Mouse (Mus musculus) embryo, embryonic 11 days (tissue): ENCODE results near the gene Tpbpb.
"Not testable (repeated sequence)": the region's sequence is repeated elsewhere in the genome, so short reads cannot be mapped to it uniquely, and the experiment has no call there.

Experiments used
- DNase-seq: peaks from one replicate; pipeline ENCODE4 v3.0.0-alpha.2; 2015

Gene Tpbpb

DNA sequence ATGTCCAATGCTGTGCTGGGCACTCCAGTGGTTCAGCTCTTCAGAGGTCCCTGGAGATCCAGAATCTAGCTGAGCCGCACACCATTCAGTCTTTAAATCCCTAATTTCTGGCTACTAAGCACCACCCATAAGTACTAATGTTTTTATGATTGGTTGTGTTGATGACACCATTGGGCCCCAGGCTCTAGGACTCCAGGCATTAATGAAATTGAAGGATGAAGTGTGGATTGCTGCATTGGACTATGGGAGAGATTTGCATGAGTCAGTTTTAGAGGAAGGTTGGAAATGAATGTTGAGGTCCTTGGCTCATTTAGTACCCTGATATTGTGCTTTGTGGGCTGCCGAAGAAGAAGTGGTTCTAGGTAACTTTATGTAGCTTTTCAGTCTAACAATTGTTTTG, at the start of gene Tpbpb:
Gene Tpbpb (minus strand): TSS at position 101 of the 400 bp plus-strand sequence.
- DNase-seq: not testable (repeated sequence)

DNA sequence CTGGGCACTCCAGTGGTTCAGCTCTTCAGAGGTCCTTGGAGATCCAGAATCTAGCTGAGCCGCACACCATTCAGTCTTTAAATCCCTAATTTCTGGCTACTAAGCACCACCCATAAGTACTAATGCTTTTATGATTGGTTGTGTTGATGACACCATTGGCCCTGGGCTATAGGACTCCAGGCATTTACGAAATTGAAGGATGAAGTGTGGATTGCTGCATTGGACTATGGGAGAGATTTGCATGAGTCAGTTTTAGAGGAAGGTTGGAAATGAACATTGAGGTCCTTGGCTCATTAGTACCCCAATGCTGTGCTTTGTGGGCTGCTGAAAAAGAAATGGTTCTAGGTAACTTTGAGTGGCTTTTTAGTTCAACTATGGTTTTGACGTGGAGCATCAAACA, 37.2 kb upstream of the Tpbpb start, which contains the start of gene Tpbpa:
Gene Tpbpa (minus strand): TSS at position 101 of the 400 bp plus-strand sequence.
- DNase-seq: not testable (repeated sequence)

DNA sequence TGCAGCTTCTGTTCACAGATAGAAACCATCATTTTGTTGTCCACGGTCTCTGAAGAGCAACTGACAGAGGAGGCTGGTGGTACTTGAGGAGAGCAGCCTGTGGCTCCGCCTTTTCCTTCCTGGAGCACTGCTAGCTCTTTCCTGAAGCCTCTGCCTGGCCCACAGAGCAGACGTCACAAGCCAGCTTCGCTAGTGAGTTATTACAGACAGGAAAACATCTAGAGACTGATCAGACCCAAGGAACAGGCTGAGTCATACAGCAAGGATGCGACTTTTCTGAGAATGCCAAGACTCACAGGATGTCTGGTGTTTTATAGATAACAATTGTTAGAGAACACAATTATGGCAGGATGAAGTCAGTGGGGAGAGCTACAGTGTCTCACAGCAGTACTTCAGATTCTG, 31.8 kb upstream of the Tpbpb start, which contains the start of the genes Gm49391 and Ctla2a:
Gene Gm49391 (minus strand): TSS at position 72 of the 402 bp plus-strand sequence.
Gene Ctla2a (minus strand): TSS at position 126 of the 402 bp plus-strand sequence.
- peak; percentile 2 for DNase-seq

DNA sequence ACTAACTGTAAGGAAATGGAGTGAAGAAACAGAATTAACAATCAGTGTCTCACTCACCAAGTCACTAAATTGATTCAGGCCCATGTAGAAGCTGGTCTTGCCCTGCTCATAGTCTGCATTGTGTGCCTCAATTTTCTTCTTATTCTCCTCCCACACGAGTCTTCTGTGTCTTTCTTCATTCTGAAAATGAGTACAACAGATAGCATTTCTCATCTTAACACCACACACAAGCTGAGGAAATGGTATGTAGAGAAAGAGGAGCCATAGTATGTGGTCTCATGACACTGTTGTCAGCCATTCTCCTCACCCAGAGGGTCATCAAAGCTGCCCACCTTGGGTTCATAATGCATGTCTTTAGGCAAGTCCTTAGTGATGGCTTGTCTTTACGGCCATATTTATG, 30.8 kb upstream of the Tpbpb start, which contains the start of gene Gm49393:
Gene Gm49393 (minus strand): TSS at position 101 of the 400 bp plus-strand sequence.
- not testable (repeated sequence) for DNase-seq

DNA sequence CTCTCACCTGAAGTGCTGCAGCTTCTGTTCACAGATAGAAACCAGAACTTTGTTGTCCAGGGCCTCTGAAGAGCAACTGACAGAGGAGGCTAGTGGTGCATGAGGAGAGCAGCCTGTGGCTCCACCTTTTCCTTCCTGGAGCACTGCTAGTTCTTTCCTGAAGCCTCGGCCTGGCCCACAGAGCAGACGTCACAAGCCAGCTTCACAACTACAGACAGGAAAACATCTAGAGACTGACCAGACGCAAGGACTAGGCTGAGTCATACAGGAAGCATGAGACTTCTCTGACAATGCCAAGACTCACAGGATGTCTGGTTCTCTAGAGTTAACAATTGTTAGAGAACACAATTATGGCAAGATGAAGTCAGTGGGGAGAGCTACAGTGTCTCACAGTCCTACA, 7.4 kb downstream of the Tpbpb start, which contains the start of gene Ctla2b:
Gene Ctla2b (minus strand): TSS at position 120 of the 400 bp plus-strand sequence.
- peak; percentile 1 for DNase-seq

DNA sequence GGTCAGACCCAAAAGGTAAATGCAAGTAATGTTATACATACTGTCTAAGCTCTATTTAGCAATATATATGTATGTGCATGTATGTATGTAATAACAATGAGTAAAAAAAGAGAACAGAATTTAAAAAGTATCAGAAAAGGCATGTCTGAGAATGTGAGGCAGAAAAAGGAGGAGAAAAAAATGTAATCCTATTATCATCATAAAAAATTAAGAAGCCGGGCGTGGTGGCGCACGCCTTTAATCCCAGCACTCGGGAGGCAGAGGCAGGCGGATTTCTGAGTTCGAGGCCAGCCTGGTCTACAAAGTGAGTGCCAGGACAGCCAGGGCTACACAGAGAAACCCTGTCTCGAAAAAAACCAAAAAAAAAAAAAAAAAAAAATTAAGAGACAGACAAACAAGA, 7.9 kb downstream of the Tpbpb start, which contains the start of gene Gm49392:
Gene Gm49392 (minus strand): TSS at position 101 of the 400 bp plus-strand sequence.
- not testable (repeated sequence) for DNase-seq

DNA sequence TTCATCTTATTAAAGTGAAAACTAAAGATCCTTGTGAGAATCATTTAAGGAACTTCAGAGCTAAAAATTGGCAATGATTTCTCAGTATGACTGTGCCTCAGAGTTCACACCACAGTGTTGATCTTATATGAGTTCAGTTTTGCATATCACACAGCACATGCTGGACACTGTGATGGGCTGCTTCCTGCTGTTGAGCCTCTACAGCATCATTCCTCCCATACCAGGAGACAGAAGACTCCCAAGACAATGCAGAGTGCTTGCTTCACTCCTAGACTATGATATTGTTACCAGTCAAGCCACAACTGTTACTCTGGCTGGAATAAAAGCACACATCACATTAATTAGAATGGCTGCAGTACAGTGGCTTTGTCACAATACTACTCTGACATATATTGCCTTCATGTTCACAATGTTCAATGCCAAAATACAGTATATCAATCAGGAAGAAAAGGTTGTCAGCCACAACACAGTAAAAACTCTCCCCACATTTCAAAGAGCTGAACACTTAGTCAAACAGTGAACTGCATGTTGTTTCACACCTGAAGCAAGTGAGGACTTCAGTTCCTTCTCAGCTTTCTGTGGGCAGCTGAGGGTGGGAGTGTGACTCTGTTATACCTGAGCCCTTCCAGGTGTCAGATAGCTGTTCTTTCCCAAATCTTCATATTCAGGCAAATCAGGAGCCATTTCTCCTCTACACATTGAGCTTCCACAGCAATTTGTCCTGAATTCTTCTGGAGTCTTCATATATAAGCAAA, 9.1 kb downstream of the Tpbpb start:
- DNase-seq: no peak

DNA sequence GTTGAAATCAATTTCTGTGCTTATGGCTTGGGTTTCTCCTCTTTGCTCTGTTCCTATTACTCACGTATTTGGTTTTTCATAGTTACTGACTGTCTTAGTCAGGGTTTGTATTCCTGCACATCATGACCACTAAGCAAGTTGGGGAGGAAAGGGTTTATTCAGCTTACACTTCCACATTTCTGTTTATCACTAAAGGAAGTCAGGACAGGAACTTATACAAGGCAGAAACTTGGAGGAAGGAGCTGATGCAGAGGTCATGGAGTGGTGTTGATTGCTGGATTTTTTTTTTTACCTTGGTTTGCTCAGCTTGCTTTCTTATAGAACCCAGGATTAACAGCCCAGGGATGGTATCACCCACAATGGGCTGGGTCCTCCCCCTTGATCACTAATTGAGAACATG, 12.4 kb downstream of the Tpbpb start:
- no peak for DNase-seq

DNA sequence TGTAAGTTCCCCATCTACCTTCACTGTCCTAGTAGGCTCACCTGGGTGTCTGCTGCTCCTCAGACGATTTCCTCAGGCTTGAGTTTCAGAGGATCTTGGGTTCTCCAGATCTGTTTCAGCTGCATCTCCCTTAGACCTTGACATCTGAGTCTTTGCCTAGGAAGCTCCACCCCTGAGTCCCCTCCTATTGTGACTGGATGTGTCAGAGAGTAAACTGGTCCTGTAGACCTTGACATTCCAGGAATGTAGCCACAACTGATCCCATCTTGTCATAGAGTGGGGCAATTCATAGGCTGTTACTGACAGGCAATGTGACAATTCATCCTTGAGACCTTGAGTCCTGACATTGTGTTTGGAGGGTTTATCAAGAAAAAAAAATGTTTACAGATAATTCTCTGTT, 40.4 kb downstream of the Tpbpb start, which contains the start of gene 4930486L24Rik:
Gene 4930486L24Rik (minus strand): TSS at position 195 of the 400 bp plus-strand sequence.
- DNase-seq: no peak
